Mouse (Mus musculus) lung, embryonic 14.5 days (tissue): ENCODE measurements around the gene Rras. TPM values are rescaled to one million over a fixed set of nuclear protein-coding genes. Genes with fewer than 3 reads are reported as not detected.

Source experiments
- ATAC-seq: fragments of 200-750 bp; cut with Nextera tagmentation; 2 replicates; pipeline ENCODE4 v1.8.0; 2017; ENCODE audit warnings: mild to moderate bottlenecking, moderate TSS enrichment, moderate library complexity; ENCODE audit not compliant: insufficient read depth
- DNase-seq: peaks from one replicate; pipeline ENCODE4 v3.0.0-alpha.2; 2015
- H3K27ac ChIP-seq: fragments of 300-500 bp; sonication (generic); 2 replicates; pipeline ENCODE4 v1.5.1; 2014; ENCODE audit warnings: low read depth, mild to moderate bottlenecking, moderate library complexity
- H3K27me3 ChIP-seq: fragments of 300-500 bp; sonication (generic); 2 replicates; pipeline ENCODE4 v1.6.1; 2014; ENCODE audit warnings: low read length, control low read depth; ENCODE audit not compliant: insufficient read depth
- H3K36me3 ChIP-seq: fragments of 300-500 bp; sonication (generic); 2 replicates; pipeline ENCODE4 v1.6.1; 2014; ENCODE audit warnings: control low read depth; ENCODE audit not compliant: insufficient read depth
- H3K4me1 ChIP-seq: fragments of 300-500 bp; sonication (generic); 2 replicates; pipeline ENCODE4 v1.6.1; 2014; ENCODE audit warnings: antibody characterized with exemption, control low read depth; ENCODE audit not compliant: insufficient read depth
- H3K4me2 ChIP-seq: fragments of 300-500 bp; sonication (generic); 2 replicates; pipeline ENCODE4 v1.6.1; 2014; ENCODE audit warnings: mild to moderate bottlenecking
- H3K4me3 ChIP-seq: fragments of 300-500 bp; sonication (generic); 2 replicates; pipeline ENCODE4 v1.5.1; 2014; ENCODE audit warnings: low read depth, low read length
- H3K9ac ChIP-seq: fragments of 300-500 bp; sonication (generic); 2 replicates; pipeline ENCODE4 v1.6.1; 2014
- H3K9me3 ChIP-seq: fragments of 300-500 bp; sonication (generic); 2 replicates; pipeline ENCODE4 v1.6.1; 2016; ENCODE audit warnings: low read depth, low read length, control low read depth
- CTCF ChIP-seq: IDR thresholded peaks from 2 replicates; pipeline ENCODE4 v1.5.1; 2016; ENCODE audit warnings: antibody characterized with exemption, low read depth
- WGBS: fragments of 180-500 bp; shearing (Covaris S2); extraction: QIAGEN DNeasy Blood & Tissue Kit; methylation state at CpG from one replicate; pipeline ENCODE4 v1.1.7; 2014; 5-methylcytosine and 5-hydroxymethylcytosine counted together
- polyA plus RNA-seq: library from polyadenylated mRNA; unstranded; fragments of >200 nt; fragmentation: Nextera tagmentation; extraction: Ambion mirVana; gene quantifications from 2 replicates; pipeline ENCODE4 v1.2.1, GENCODE M21; 2014

Gene Rras
- polyA plus RNA-seq, 1 experiment from 2014 or later, result 46.2 TPM

GRCm38 (mm10) chr7:44978300-44978699 lies 39.5 kb upstream of the Rras start:
- no peak for DNase-seq
- H3K4me1 ChIP-seq, result no peaks in the 10 kb centered on the region; the same call in 1 of the 2 replicates
- WGBS, result 92% methylated on average over 3 of the region's 3 CpGs

GRCm38 (mm10) chr7:44981539-44981938 lies 36.2 kb upstream of the Rras start:
- no peak for TF ChIP-seq CTCF
- Histone ChIP-seq H3K4me1 (no peaks in the 10 kb centered on the region), H3K27me3 (no peaks in the 10 kb centered on the region), H3K36me3 (peaks cover 72% of the 10 kb centered on the region), H3K4me2 (no peak overlapping the region), H3K9ac (no peak overlapping the region), H3K27ac (no peak overlapping the region), H3K4me3 (no peak overlapping the region), H3K9me3 (no peaks in the 10 kb centered on the region)
- DNase-seq (no peak), ATAC-seq (no peak)
- WGBS, result 91% methylated on average over 8 of the region's 8 CpGs

More at GRCm38 (mm10) chr7:44978300-44978699, 39.5 kb upstream of the Rras start:
- Histone ChIP-seq H3K36me3 (peaks cover 75% of the 10 kb centered on the region), H3K27ac (no peak overlapping the region), H3K4me2 (no peak overlapping the region), H3K9ac (no peak overlapping the region), H3K4me3 (no peak overlapping the region), H3K9me3 (no peaks in the 10 kb centered on the region), H3K27me3 (no peaks in the 10 kb centered on the region)
- TF ChIP-seq CTCF, result no peak
- ATAC-seq, result no peak

GRCm38 (mm10) chr7:44983085-44983484 lies 34.7 kb upstream of the Rras start:
- peak; percentile 95 for TF ChIP-seq CTCF
- 30% methylated on average over 6 of the region's 6 CpGs for WGBS
- no peak overlapping the region for H3K9ac ChIP-seq
- peak; percentile 94 for DNase-seq
- no peak overlapping the region for H3K27ac ChIP-seq
- H3K36me3 ChIP-seq, result peaks cover 57% of the 10 kb centered on the region
- peaks cover 1% of the 10 kb centered on the region; the same call in 1 of the 2 replicates for H3K4me1 ChIP-seq
- H3K4me3 ChIP-seq, result no peak overlapping the region
- no peak overlapping the region for H3K4me2 ChIP-seq
- no peaks in the 10 kb centered on the region for H3K9me3 ChIP-seq
- ATAC-seq, result no peak
- H3K27me3 ChIP-seq, result no peaks in the 10 kb centered on the region

- H3K27ac ChIP-seq, result peak overlapping the region; percentile 15; the same call in 1 of the 2 replicates
- 0 out of 2 replicates have a peak, but pooled peaks have one; percentile 4 for TF ChIP-seq CTCF
Measured at GRCm38 (mm10) chr7:44983944-44984832, 33.6 kb upstream of the Rras start.

GRCm38 (mm10) chr7:44984833-44985164 lies 33.0 kb upstream of the Rras start:
- no peaks in the 10 kb centered on the region for H3K27me3 ChIP-seq
- DNase-seq (no peak), ATAC-seq (no peak)
- TF ChIP-seq CTCF, result no peak
- peaks cover 8% of the 10 kb centered on the region; the same call in 1 of the 2 replicates for H3K4me1 ChIP-seq
- H3K36me3 ChIP-seq, result peaks cover 48% of the 10 kb centered on the region
- no peak overlapping the region for H3K27ac ChIP-seq
- H3K9ac ChIP-seq, result peak overlapping the region; percentile 2; the same call in 1 of the 2 replicates
- H3K4me3 ChIP-seq, result peak overlapping the region; percentile 97
- peak overlapping the region; percentile 66 for H3K4me2 ChIP-seq
- WGBS, result 34% methylated on average over 3 of the region's 3 CpGs
- H3K9me3 ChIP-seq, result no peaks in the 10 kb centered on the region

More at GRCm38 (mm10) chr7:44983944-44984832, 33.6 kb upstream of the Rras start:
- Histone ChIP-seq H3K36me3 (peaks cover 49% of the 10 kb centered on the region), H3K4me1 (peaks cover 8% of the 10 kb centered on the region; the same call in 1 of the 2 replicates), H3K9ac (0 out of 2 replicates have a peak overlapping the region, but pooled peaks have one; percentile 1), H3K27me3 (no peaks in the 10 kb centered on the region), H3K9me3 (no peaks in the 10 kb centered on the region), H3K4me2 (peak overlapping the region; percentile 66), H3K4me3 (peak overlapping the region; percentile 97; the same call in 1 of the 2 replicates)
- WGBS, result 57% methylated on average over 7 of the region's 7 CpGs
- no peak for DNase-seq
- ATAC-seq, result no peak

- H3K9ac ChIP-seq, result peak overlapping the region; percentile 99
- peak; percentile 13 for ATAC-seq
- no peaks in the 10 kb centered on the region for H3K27me3 ChIP-seq
- 0% methylated on average over 44 of the region's 45 CpGs for WGBS
- peak overlapping the region; percentile 66 for H3K4me2 ChIP-seq
- H3K4me3 ChIP-seq, result peak overlapping the region; percentile 97
- peak; percentile 55 for TF ChIP-seq CTCF
- no peaks in the 10 kb centered on the region for H3K9me3 ChIP-seq
- peaks cover 47% of the 10 kb centered on the region for H3K36me3 ChIP-seq
- DNase-seq, result peak; percentile 91
- peak overlapping the region; percentile 96 for H3K27ac ChIP-seq
- H3K4me1 ChIP-seq, result peaks cover 8% of the 10 kb centered on the region; the same call in 1 of the 2 replicates
Measured at GRCm38 (mm10) chr7:44985595-44986191, 32.1 kb upstream of the Rras start.
